31 mouse cellular contexts compared by ENCODE assay signal in genomic region chr11:105978634-105979033, GRCm38 (mm10). TPM values are rescaled to one million over a fixed set of nuclear protein-coding genes. Genes with fewer than 3 reads are reported as not detected.
DNase-seq lines count a peak whose midpoint lies in the region; ATAC-seq and TF ChIP-seq lines count a peak whose summit lies in the region.
"Had no signal": no experiment of that assay in that cellular context is flagged by ENCODE, and none has a peak within 500 bp of the region (broad histone marks: within the 10 kb centered on the region; RNA-seq: fewer than 3 reads in every experiment).

No protein-coding gene starts in this region.

- DNase-seq in lung, adult 2 months = no peak
- no peak for DNase-seq in lung, postnatal 10 days
- peak; percentile 72 for DNase-seq in lung, postnatal 25 days (ENCODE audit: low spot score)
- DNase-seq in kidney, adult 2 months = no peak
- no peak for DNase-seq in cerebellum, postnatal 10 days
- DNase-seq: adrenal gland, adult 2 months; adrenal gland, postnatal 14 days; B cell, adult 2 months; gastrocnemius, postnatal 10 days; gastrocnemius, postnatal 36 days; heart, adult 2 months; heart, postnatal 14 days; heart, postnatal 4 days had no signal

- no peak for TF ChIP-seq CTCF in lung, adult 2 months (IDR thresholded peaks at IDR 0.05; ENCODE audit: insufficient read depth, low read length)
- no peak for TF ChIP-seq CTCF in kidney, adult 2 months (conservative IDR thresholded peaks at IDR 0.05; ENCODE audit: insufficient read depth, insufficient read length, low read depth, low read length)

- TF ChIP-seq POLR2A in lung, adult 2 months (IDR thresholded peaks at IDR 0.05; ENCODE audit: borderline replicate concordance, extremely low read depth, low read depth, low read length) = peak; percentile 6; the same call in 1 of the 2 replicates
- no peak for TF ChIP-seq POLR2A in kidney, adult 2 months (IDR thresholded peaks at IDR 0.05; ENCODE audit: low read depth, low read length)

- peak; percentile 73 for ATAC-seq in monocyte, adult 5-6 weeks (replicated peaks; ENCODE audit: insufficient number of reproducible peaks, low FRiP score, low TSS enrichment, poor library complexity, severe bottlenecking)
- ATAC-seq in forebrain, embryonic 13.5 days = no peak
- ATAC-seq: forebrain, embryonic 15.5 days; hindbrain, postnatal 0 days had no signal

- H3K36me3 ChIP-seq in kidney, adult 2 months (ENCODE audit: control insufficient read depth, insufficient read depth, low read length) = no peaks in the 10 kb centered on the region
- no peaks in the 10 kb centered on the region for H3K36me3 ChIP-seq in forebrain, embryonic 13.5 days (ENCODE audit: poor library complexity, severe bottlenecking)
- H3K36me3 ChIP-seq: forebrain, embryonic 10.5 days; forebrain, embryonic 15.5 days; heart, embryonic 10.5 days; heart, embryonic 13.5 days had no signal

- no peaks in the 10 kb centered on the region for H3K9me3 ChIP-seq in forebrain, embryonic 13.5 days (replicated peaks)
- H3K9me3 ChIP-seq: forebrain, embryonic 10.5 days; forebrain, embryonic 15.5 days; heart, embryonic 10.5 days; heart, embryonic 13.5 days had no signal

- H3K9ac ChIP-seq in forebrain, embryonic 13.5 days = no peak overlapping the region
- H3K9ac ChIP-seq: forebrain, embryonic 15.5 days; heart, embryonic 13.5 days; hindbrain, embryonic 14.5 days had no signal

- H3K27me3 ChIP-seq in kidney, adult 2 months (replicated peaks; ENCODE audit: control insufficient read depth, insufficient read depth, low read length) = no peaks in the 10 kb centered on the region
- H3K27me3 ChIP-seq in forebrain, embryonic 13.5 days = no peaks in the 10 kb centered on the region
- H3K27me3 ChIP-seq: forebrain, embryonic 15.5 days had no signal

- 37% methylated on average over 5 of the region's 5 CpGs for WGBS in lung, adult 2 months
- 74% methylated on average over 5 of the region's 5 CpGs for WGBS in kidney, adult 2 months
- 76% methylated on average over 5 of the region's 5 CpGs for WGBS in forebrain, embryonic 13.5 days

- H3K27ac ChIP-seq in kidney, adult 2 months (ENCODE audit: insufficient read depth, low read depth, low read length) = no peak overlapping the region
- no peak overlapping the region for H3K27ac ChIP-seq in forebrain, embryonic 13.5 days
- H3K27ac ChIP-seq: forebrain, embryonic 10.5 days; forebrain, embryonic 15.5 days; heart, adult 2 months; heart, embryonic 10.5 days; heart, embryonic 13.5 days; hindbrain, embryonic 14.5 days; hindbrain, postnatal 0 days had no signal

- no peak overlapping the region for H3K4me2 ChIP-seq in forebrain, embryonic 13.5 days
- H3K4me2 ChIP-seq: forebrain, embryonic 15.5 days; heart, embryonic 13.5 days; hindbrain, embryonic 14.5 days had no signal

- H3K4me1 ChIP-seq in lung, adult 2 months (ENCODE audit: control insufficient read depth, insufficient read depth, low read length) = peaks cover 19% of the 10 kb centered on the region
- H3K4me1 ChIP-seq in kidney, adult 2 months (ENCODE audit: control insufficient read depth, insufficient read depth, low read length) = 0 out of 2 replicates have a peak, but pooled peaks cover 8% of the 10 kb centered on the region
- H3K4me1 ChIP-seq in forebrain, embryonic 13.5 days = no peaks in the 10 kb centered on the region
- H3K4me1 ChIP-seq: forebrain, embryonic 10.5 days; forebrain, embryonic 15.5 days; heart, embryonic 10.5 days; heart, embryonic 13.5 days had no signal

- no peak overlapping the region for H3K4me3 ChIP-seq in lung, adult 2 months (replicated peaks; ENCODE audit: extremely low read depth, low read depth, low read length)
- no peak overlapping the region for H3K4me3 ChIP-seq in kidney, adult 2 months (ENCODE audit: insufficient read depth, low read depth, low read length)
- H3K4me3 ChIP-seq in forebrain, embryonic 13.5 days = no peak overlapping the region
- H3K4me3 ChIP-seq: forebrain, embryonic 10.5 days; forebrain, embryonic 15.5 days; heart, adult 2 months; heart, embryonic 10.5 days; heart, embryonic 13.5 days had no signal

RNA-seq across cellular contexts. Expression of gene Ace, which starts 10.9 kb away (rescaled TPM):
- 704 and 832 TPM in 2 replicates for polyA plus RNA-seq in lung, adult 2 months (2012; rRNA removed)
- total RNA-seq in monocyte, adult 5-6 weeks (2017) = 365 to 424 TPM (median 376 TPM) in 3 replicates
- polyA plus RNA-seq in kidney, adult 2 months (2012; rRNA removed) = 68.0 and 132 TPM in 2 replicates
- 0.57 and 0.97 TPM in 2 replicates for polyA plus RNA-seq in forebrain, embryonic 13.5 days (2015; fragmentation: Nextera tagmentation; extraction: Ambion mirVana)
- total RNA-seq: granulocyte monocyte progenitor cell, adult 5-6 weeks; MEL had no signal

RNA-seq across cellular contexts. Expression of gene Ace3, which starts 15.8 kb away (rescaled TPM):
- 2.2 and 2.4 TPM in 2 replicates for polyA plus RNA-seq in lung, adult 2 months (2012; rRNA removed)
- 0.19 TPM in 1 of 3 replicates, not detected in the others for total RNA-seq in monocyte, adult 5-6 weeks (2017)
- 0.06 and 0.07 TPM in 2 replicates for polyA plus RNA-seq in kidney, adult 2 months (2012; rRNA removed)
- not detected in 2 replicates for polyA plus RNA-seq in forebrain, embryonic 13.5 days (2015; fragmentation: Nextera tagmentation; extraction: Ambion mirVana)
- total RNA-seq: adrenal gland, adult 2 months; adrenal gland, postnatal 14 days; adrenal gland, postnatal 4 days; gastrocnemius, adult 18-20 months; gastrocnemius, postnatal 10 days; gastrocnemius, postnatal 36 days; granulocyte monocyte progenitor cell, adult 5-6 weeks; heart, adult 2 months; heart, postnatal 14 days; heart, postnatal 4 days; hindbrain, postnatal 0 days; MEL had no signal
- polyA plus RNA-seq: adrenal gland, adult 2 months; cerebellum, adult 2 months; cortical plate, adult 2 months; embryonic facial prominence, embryonic 11.5 days; embryonic facial prominence, embryonic 14.5 days; forebrain, embryonic 10.5 days; heart, adult 2 months; heart, embryonic 10.5 days; heart, embryonic 13.5 days; heart, embryonic 16.5 days; hindbrain, embryonic 11.5 days; hindbrain, embryonic 14.5 days; hindbrain, postnatal 0 days had no signal

RNA-seq across cellular contexts. Expression of gene Cyb561, which starts 25.5 kb away (rescaled TPM):
- polyA plus RNA-seq in lung, adult 2 months (2012; rRNA removed) = 102 and 105 TPM in 2 replicates
- total RNA-seq in monocyte, adult 5-6 weeks (2017) = 4.5 to 8.4 TPM (median 5.5 TPM) in 3 replicates
- 31.1 and 32.2 TPM in 2 replicates for polyA plus RNA-seq in kidney, adult 2 months (2012; rRNA removed)
- polyA plus RNA-seq in forebrain, embryonic 13.5 days (2015; fragmentation: Nextera tagmentation; extraction: Ambion mirVana) = 17.2 and 21.4 TPM in 2 replicates

RNA-seq across cellular contexts. Expression of gene Kcnh6, which starts 29.3 kb away (rescaled TPM):
- 0.44 and 0.45 TPM in 2 replicates for polyA plus RNA-seq in lung, adult 2 months (2012; rRNA removed)
- 0.97 TPM in 1 of 3 replicates, not detected in the others for total RNA-seq in monocyte, adult 5-6 weeks (2017)
- 0.04 and 0.06 TPM in 2 replicates for polyA plus RNA-seq in kidney, adult 2 months (2012; rRNA removed)
- polyA plus RNA-seq in forebrain, embryonic 13.5 days (2015; fragmentation: Nextera tagmentation; extraction: Ambion mirVana) = 0.40 and 0.54 TPM in 2 replicates
- total RNA-seq: gastrocnemius, adult 18-20 months; gastrocnemius, postnatal 10 days; gastrocnemius, postnatal 36 days; granulocyte monocyte progenitor cell, adult 5-6 weeks; heart, adult 2 months had no signal

RNA-seq across cellular contexts. Expression of gene Dcaf7, which starts 58.0 kb away (rescaled TPM):
- 43.8 and 51.5 TPM in 2 replicates for polyA plus RNA-seq in lung, adult 2 months (2012; rRNA removed)
- 35.3 to 62.0 TPM (median 35.7 TPM) in 3 replicates for total RNA-seq in monocyte, adult 5-6 weeks (2017)
- polyA plus RNA-seq in kidney, adult 2 months (2012; rRNA removed) = 34.1 and 37.7 TPM in 2 replicates
- 82.1 and 99.4 TPM in 2 replicates for polyA plus RNA-seq in forebrain, embryonic 13.5 days (2015; fragmentation: Nextera tagmentation; extraction: Ambion mirVana)

Comparison
In these comparisons a context has a peak if more than half of its experiments do, and no peak if none do; other contexts are left out.
1. RNA of gene Ace, which starts 10.9 kb away (polyA plus RNA-seq): 704 to 832 TPM in lung, adult 2 months and 68.0 to 132 TPM in kidney, adult 2 months; 0.57 to 0.97 TPM in forebrain, embryonic 13.5 days; every median in the first group is over 10 times any median in the second.